31 mouse cellular contexts compared by ENCODE assay signal in the genomic region with DNA sequence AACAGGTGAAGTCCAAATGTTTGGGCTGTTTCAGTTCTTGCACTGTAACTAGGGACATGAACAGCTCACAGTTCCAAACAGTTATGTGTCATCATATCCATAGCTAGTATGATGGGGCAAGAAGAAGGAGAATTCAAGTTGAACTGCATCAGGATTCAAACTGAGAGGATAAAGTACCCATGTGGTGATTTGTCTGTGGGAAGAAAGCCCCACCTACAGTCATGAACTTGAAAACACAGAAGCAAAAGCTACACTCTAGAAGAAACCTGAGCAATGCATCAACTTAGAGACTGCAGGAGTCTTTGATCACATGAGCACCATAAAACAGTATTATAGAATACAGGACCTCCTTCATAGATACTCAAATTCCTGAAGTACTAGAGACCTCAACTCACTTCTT. TPM values are rescaled to one million over a fixed set of nuclear protein-coding genes. Genes with fewer than 3 reads are reported as not detected.
"Had no signal": no experiment of that assay in that cellular context is flagged by ENCODE, and none has a peak within 500 bp of the region (broad histone marks: within the 10 kb centered on the region; RNA-seq: fewer than 3 reads in every experiment).

No protein-coding gene starts in this region.

- ATAC-seq: liver, embryonic 12.5 days; midbrain, embryonic 13.5 days; midbrain, embryonic 16.5 days had no signal

- H3K4me3 ChIP-seq: limb, embryonic 12.5 days; limb, embryonic 15.5 days; liver, embryonic 12.5 days; liver, embryonic 15.5 days; megakaryocyte, embryonic 14.5 days; midbrain, embryonic 10.5 days; midbrain, embryonic 13.5 days; myocyte; neural tube, embryonic 13.5 days; stomach, embryonic 15.5 days had no signal

- DNase-seq: kidney, adult 2 months; kidney, postnatal 25 days; left cerebral cortex, postnatal 4 days; lung, adult 2 months; lung, postnatal 36 days; retina, postnatal 1 day; right cerebral cortex, postnatal 25 days; spleen, adult 18-20 months; thymus, adult 18-20 months; thymus, postnatal 14 days; thymus, postnatal 4 days had no signal

- H3K9ac ChIP-seq: limb, embryonic 12.5 days; limb, embryonic 15.5 days; liver, embryonic 12.5 days; liver, embryonic 15.5 days; midbrain, embryonic 13.5 days; neural tube, embryonic 13.5 days; stomach, embryonic 15.5 days had no signal

- H3K27me3 ChIP-seq: limb, embryonic 12.5 days; limb, embryonic 15.5 days; liver, embryonic 12.5 days; liver, embryonic 15.5 days; midbrain, embryonic 13.5 days; neural tube, embryonic 13.5 days; stomach, embryonic 15.5 days had no signal

- H3K4me2 ChIP-seq: limb, embryonic 12.5 days; limb, embryonic 15.5 days; liver, embryonic 12.5 days; liver, embryonic 15.5 days; midbrain, embryonic 13.5 days; neural tube, embryonic 13.5 days; stomach, embryonic 15.5 days had no signal

- H3K27ac ChIP-seq: kidney, postnatal 0 days; limb, embryonic 12.5 days; limb, embryonic 15.5 days; liver, embryonic 12.5 days; liver, embryonic 15.5 days; midbrain, embryonic 10.5 days; midbrain, embryonic 13.5 days; neural tube, embryonic 13.5 days; stomach, embryonic 15.5 days had no signal

- H3K36me3 ChIP-seq: limb, embryonic 12.5 days; limb, embryonic 15.5 days; liver, embryonic 12.5 days; liver, embryonic 15.5 days; midbrain, embryonic 10.5 days; midbrain, embryonic 13.5 days; neural tube, embryonic 13.5 days; stomach, embryonic 15.5 days had no signal

- H3K4me1 ChIP-seq: limb, embryonic 12.5 days; limb, embryonic 15.5 days; liver, embryonic 12.5 days; liver, embryonic 15.5 days; midbrain, embryonic 10.5 days; midbrain, embryonic 13.5 days; neural tube, embryonic 13.5 days; stomach, embryonic 15.5 days had no signal

- H3K9me3 ChIP-seq: limb, embryonic 12.5 days; limb, embryonic 15.5 days; liver, embryonic 12.5 days; liver, embryonic 15.5 days; megakaryocyte, embryonic 14.5 days; midbrain, embryonic 10.5 days; midbrain, embryonic 13.5 days; neural tube, embryonic 13.5 days; stomach, embryonic 15.5 days had no signal

RNA-seq across cellular contexts. Expression of a gene that starts 6.8 kb away (rescaled TPM):
- total RNA-seq: layer of hippocampus, adult 8-10 months; layer of hippocampus, postnatal 14 days; left cerebral cortex, adult 8-10 months; left cerebral cortex, postnatal 14 days; left cerebral cortex, postnatal 4 days; monocyte, adult 5-6 weeks; neutrophil, adult 5-6 weeks had no signal
- polyA plus RNA-seq: kidney, adult 2 months; kidney, embryonic 14.5 days; kidney, postnatal 0 days; limb, embryonic 12.5 days; liver, embryonic 12.5 days; liver, embryonic 15.5 days; lung, embryonic 16.5 days; midbrain, embryonic 10.5 days; midbrain, embryonic 13.5 days; midbrain, embryonic 16.5 days; myocyte; neural tube, embryonic 13.5 days had no signal

RNA-seq across cellular contexts. Expression of a gene that starts 45.1 kb away (rescaled TPM):
- polyA plus RNA-seq: kidney, embryonic 14.5 days; limb, embryonic 12.5 days; midbrain, embryonic 10.5 days had no signal
